Mouse (Mus musculus) granulocyte monocyte progenitor cell, adult 5-6 weeks (primary cell): ENCODE measurements around the gene Arhgdia. TPM values are rescaled to one million over a fixed set of nuclear protein-coding genes. Genes with fewer than 3 reads are reported as not detected.

Experiments used
- ATAC-seq: replicated peaks from 2 replicates; pipeline ENCODE4 v1.8.0; 2016; ENCODE audit warnings: mild to moderate bottlenecking, moderate TSS enrichment, inconsistent platforms; ENCODE audit not compliant: poor library complexity, severe bottlenecking
- total RNA-seq, 2 experiments: library from RNA; stranded (forward) in 1 of 2; stranded (reverse) in 1 of 2; fragments of 200-712, 200-1000 nt in 1 of 2; fragments of >200 nt in 1 of 2; fragmentation: Nextera tagmentation in 1 of 2; gene quantifications; 2 replicates each; pipeline ENCODE4 v1.2.3; 2014 to 2017

Gene Arhgdia
- total RNA-seq (2014; fragmentation: Nextera tagmentation) = 514 and 552 TPM in 2 replicates
- 163 and 168 TPM in 2 replicates for total RNA-seq (2017)

- peak; percentile 73 for ATAC-seq
Measured at GRCm38 (mm10) chr11:120581490-120582267, at the start of gene Arhgdia. Arhgdia (minus strand) TSS chr11:120581624.

GRCm38 (mm10) chr11:120630401-120630871, 49.0 kb upstream of the Arhgdia start:
- ATAC-seq = peak; percentile 61

- ATAC-seq = 0 out of 2 replicates have a peak, but pooled peaks have one; percentile 5
Measured at GRCm38 (mm10) chr11:120629911-120630310, 48.5 kb upstream of the Arhgdia start.

GRCm38 (mm10) chr11:120629341-120629730, 47.9 kb upstream of the Arhgdia start:
- ATAC-seq = peak; percentile 13

GRCm38 (mm10) chr11:120628601-120629340, 47.3 kb upstream of the Arhgdia start:
- ATAC-seq = no peak

- ATAC-seq = peak; percentile 26
Measured at GRCm38 (mm10) chr11:120627468-120628300, 46.3 kb upstream of the Arhgdia start.

GRCm38 (mm10) chr11:120626785-120627467, 45.5 kb upstream of the Arhgdia start:
- ATAC-seq = no peak

- no peak for ATAC-seq
Measured at GRCm38 (mm10) chr11:120625152-120625775, 43.8 kb upstream of the Arhgdia start, which contains the start of gene Sirt7. Sirt7 (minus strand) TSS chr11:120625240.

GRCm38 (mm10) chr11:120624680-120625111, 43.3 kb upstream of the Arhgdia start:
- peak; percentile 28 for ATAC-seq

- 0 out of 2 replicates have a peak, but pooled peaks have one; percentile 18 for ATAC-seq
Measured at GRCm38 (mm10) chr11:120623961-120624679, 42.7 kb upstream of the Arhgdia start.

GRCm38 (mm10) chr11:120622805-120623204, 41.4 kb upstream of the Arhgdia start:
- ATAC-seq = no peak

- ATAC-seq = no peak
Measured at GRCm38 (mm10) chr11:120620195-120620594, 38.8 kb upstream of the Arhgdia start.

GRCm38 (mm10) chr11:120618619-120619535, 37.5 kb upstream of the Arhgdia start:
- no peak for ATAC-seq

- ATAC-seq = peak; percentile 94
Measured at GRCm38 (mm10) chr11:120617519-120618112, 36.2 kb upstream of the Arhgdia start, which contains the start of gene Pcyt2. Pcyt2 (minus strand) TSS chr11:120617936.

- ATAC-seq = no peak
Measured at GRCm38 (mm10) chr11:120616617-120617294, 35.3 kb upstream of the Arhgdia start.

GRCm38 (mm10) chr11:120615606-120616203, 34.3 kb upstream of the Arhgdia start:
- ATAC-seq = no peak
